Mouse (Mus musculus): ENCODE measurements at regions not wholly inside any gene's neighbourhood (a gene's known extent, or its start where the extent isn't known, plus 50 kb on each side); places are given as distances from the start of the nearest gene placed in this dataset.

DNA sequence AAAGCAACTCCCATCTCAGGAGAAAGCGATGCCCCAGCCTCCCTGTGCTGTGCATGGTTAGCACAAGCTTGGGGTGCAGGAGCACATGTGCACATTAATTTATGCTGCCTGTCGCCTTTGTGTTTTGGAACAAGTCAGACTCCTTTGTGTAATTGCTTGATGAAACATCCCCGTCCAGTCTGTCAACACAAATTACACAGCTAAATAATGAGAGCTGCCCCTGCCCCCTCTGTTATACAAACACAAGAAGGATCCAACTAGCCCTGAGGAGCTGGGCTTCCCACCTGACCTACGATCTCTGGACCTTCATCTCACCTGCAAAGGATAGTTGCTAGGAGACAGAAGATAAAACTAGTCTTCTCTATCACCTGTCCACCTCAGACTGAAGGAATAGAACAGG lies 251.4 kb downstream of the Gm9195 start:
- 42% methylated on average over 4 of the region's 4 CpGs for WGBS
- Histone ChIP-seq H3K9ac (ENCODE audit: low read depth, low read length, severe bottlenecking) (no peak overlapping the region), H3K27ac (replicated peaks; ENCODE audit: low read depth, low read length) (no peak overlapping the region), H3K36me3 (ENCODE audit: control insufficient read depth, insufficient read depth, low read length) (no peaks in the 10 kb centered on the region), H3K27me3 (ENCODE audit: control insufficient read depth, insufficient read depth, low read length) (no peaks in the 10 kb centered on the region), H3K4me1 (ENCODE audit: control insufficient read depth, insufficient read depth, low read length) (no peaks in the 10 kb centered on the region), H3K4me3 (replicated peaks; ENCODE audit: low read length) (no peak overlapping the region), H3K9me3 (ENCODE audit: control insufficient read depth, low read length) (no peaks in the 10 kb centered on the region), H3K4me2 (replicated peaks; ENCODE audit: low read depth, low read length, severe bottlenecking) (no peak overlapping the region)
- ATAC-seq (ENCODE audit: low FRiP score, low read depth) (no peak), DNase-seq (ENCODE audit: low spot score) (no peak)
- TF ChIP-seq POLR2A (IDR thresholded peaks at IDR 0.05; ENCODE audit: borderline replicate concordance, extremely low read depth, insufficient read depth, insufficient read length): no peak

DNA sequence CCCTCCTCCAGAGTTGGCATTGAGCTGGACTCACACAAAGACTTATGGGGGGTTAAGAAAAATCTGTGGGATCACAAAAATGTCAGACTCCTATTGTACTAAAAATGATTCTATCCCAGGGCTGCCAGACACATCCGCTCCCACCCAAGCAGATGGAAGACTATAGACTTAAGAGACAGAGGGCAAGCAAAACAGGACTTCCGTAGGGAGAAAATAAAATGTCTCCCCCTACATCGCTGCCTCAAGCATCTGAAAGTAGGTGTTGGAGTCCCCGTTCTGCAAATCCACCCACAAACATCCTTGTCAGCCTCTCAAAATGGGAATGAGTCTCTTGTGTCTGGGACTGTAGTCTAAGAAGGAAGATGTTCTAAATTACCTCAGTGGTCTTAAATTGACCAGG lies 253.3 kb downstream of the Gm9195 start:
- DNase-seq (ENCODE audit: low spot score) (no peak), ATAC-seq (ENCODE audit: low FRiP score, low read depth) (no peak)
- H3K9ac ChIP-seq (ENCODE audit: low read depth, low read length, severe bottlenecking): no peak overlapping the region
- H3K4me2 ChIP-seq (replicated peaks; ENCODE audit: low read depth, low read length, severe bottlenecking): no peak overlapping the region
- H3K9me3 ChIP-seq (ENCODE audit: control insufficient read depth, low read length): no peaks in the 10 kb centered on the region
- no peaks in the 10 kb centered on the region for H3K36me3 ChIP-seq (ENCODE audit: control insufficient read depth, insufficient read depth, low read length)
- no peak for TF ChIP-seq POLR2A (IDR thresholded peaks at IDR 0.05; ENCODE audit: borderline replicate concordance, extremely low read depth, insufficient read depth, insufficient read length)
- H3K27ac ChIP-seq (replicated peaks; ENCODE audit: low read depth, low read length): no peak overlapping the region
- no peaks in the 10 kb centered on the region for H3K4me1 ChIP-seq (ENCODE audit: control insufficient read depth, insufficient read depth, low read length)
- no peak overlapping the region for H3K4me3 ChIP-seq (replicated peaks; ENCODE audit: low read length)
- 93% methylated on average over 4 of the region's 4 CpGs for WGBS
- no peaks in the 10 kb centered on the region for H3K27me3 ChIP-seq (ENCODE audit: control insufficient read depth, insufficient read depth, low read length)

DNA sequence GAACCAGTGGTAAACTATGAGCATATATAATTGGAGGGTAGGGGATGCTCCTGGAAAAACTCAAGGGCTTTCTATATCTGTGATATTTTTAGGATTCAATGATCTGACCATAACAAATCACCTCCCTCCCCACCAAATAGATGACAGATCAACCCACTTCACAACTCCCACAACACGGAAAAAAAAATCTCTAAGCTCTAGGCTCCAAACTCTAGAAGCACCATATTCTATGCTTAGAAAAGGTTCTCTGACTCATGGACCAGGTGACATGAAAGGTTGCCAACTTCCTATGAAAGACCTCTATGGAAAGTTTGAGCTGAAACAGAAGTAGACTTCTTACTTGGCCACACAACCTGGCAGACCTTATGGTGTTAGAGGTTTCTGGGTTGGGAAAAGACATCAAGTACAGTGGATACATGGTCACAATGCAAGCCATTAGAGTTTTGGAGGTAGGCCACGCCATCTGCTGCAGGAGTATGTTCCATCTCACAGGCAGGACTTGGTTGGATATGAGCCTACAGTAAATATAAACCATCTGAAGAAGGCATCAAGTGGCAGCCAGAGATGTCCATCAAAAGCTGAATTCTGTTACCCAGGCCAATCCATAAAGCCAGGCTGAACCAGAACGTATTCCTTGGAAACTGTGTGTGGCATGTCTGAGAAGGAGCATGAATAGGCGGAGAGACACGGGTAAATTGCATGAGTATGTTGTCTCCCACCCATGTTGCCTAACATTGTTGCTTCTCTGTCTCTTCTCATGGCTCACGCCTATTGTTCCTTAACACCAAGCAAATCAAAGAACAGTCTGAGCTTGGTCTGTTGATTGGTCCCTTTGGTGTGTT lies 257.2 kb downstream of the Gm9195 start:
- Histone ChIP-seq H3K4me2 (replicated peaks; ENCODE audit: low read depth, low read length, severe bottlenecking) (no peak overlapping the region), H3K27ac (replicated peaks; ENCODE audit: low read depth, low read length) (no peak overlapping the region), H3K36me3 (ENCODE audit: control insufficient read depth, insufficient read depth, low read length) (no peaks in the 10 kb centered on the region), H3K9me3 (ENCODE audit: control insufficient read depth, low read length) (no peaks in the 10 kb centered on the region), H3K4me3 (replicated peaks; ENCODE audit: low read length) (no peak overlapping the region), H3K27me3 (ENCODE audit: control insufficient read depth, insufficient read depth, low read length) (no peaks in the 10 kb centered on the region), H3K4me1 (ENCODE audit: control insufficient read depth, insufficient read depth, low read length) (no peaks in the 10 kb centered on the region), H3K9ac (ENCODE audit: low read depth, low read length, severe bottlenecking) (no peak overlapping the region)
- no peak for DNase-seq (ENCODE audit: low spot score)
- ATAC-seq (ENCODE audit: low FRiP score, low read depth): no peak
- WGBS: 75% methylated on average over 6 of the region's 6 CpGs
- no peak for TF ChIP-seq POLR2A (IDR thresholded peaks at IDR 0.05; ENCODE audit: borderline replicate concordance, extremely low read depth, insufficient read depth, insufficient read length)

DNA sequence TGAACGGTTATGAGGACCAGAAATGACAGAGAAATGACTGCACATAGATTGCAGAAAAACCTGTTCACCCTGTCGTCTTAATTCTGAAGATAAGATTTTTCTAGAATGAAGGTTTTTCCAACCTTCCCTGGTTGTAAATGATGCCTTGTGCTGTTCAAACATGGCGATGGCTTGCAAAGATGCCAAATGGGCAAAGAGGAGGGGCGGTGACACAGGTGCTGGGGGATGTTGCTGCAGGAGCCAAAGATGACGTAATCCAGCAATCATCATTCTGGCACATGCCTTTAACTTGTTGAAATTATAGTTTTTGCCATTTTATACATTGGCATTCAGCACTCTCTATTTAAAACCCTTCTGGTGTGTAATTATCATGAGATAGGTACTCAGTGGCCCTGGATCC lies 263.8 kb downstream of the Gm9195 start:
- Histone ChIP-seq H3K27me3 (ENCODE audit: control insufficient read depth, insufficient read depth, low read length) (no peaks in the 10 kb centered on the region), H3K4me2 (replicated peaks; ENCODE audit: low read depth, low read length, severe bottlenecking) (no peak overlapping the region), H3K9ac (ENCODE audit: low read depth, low read length, severe bottlenecking) (no peak overlapping the region), H3K4me1 (ENCODE audit: control insufficient read depth, insufficient read depth, low read length) (no peaks in the 10 kb centered on the region), H3K9me3 (ENCODE audit: control insufficient read depth, low read length) (no peaks in the 10 kb centered on the region), H3K36me3 (ENCODE audit: control insufficient read depth, insufficient read depth, low read length) (no peaks in the 10 kb centered on the region), H3K4me3 (replicated peaks; ENCODE audit: low read length) (no peak overlapping the region), H3K27ac (replicated peaks; ENCODE audit: low read depth, low read length) (no peak overlapping the region)
- no peak for ATAC-seq (ENCODE audit: low FRiP score, low read depth)
- no peak for DNase-seq (ENCODE audit: low spot score)
- TF ChIP-seq POLR2A (IDR thresholded peaks at IDR 0.05; ENCODE audit: borderline replicate concordance, extremely low read depth, insufficient read depth, insufficient read length): no peak
- 75% methylated on average over 5 of the region's 5 CpGs for WGBS

DNA sequence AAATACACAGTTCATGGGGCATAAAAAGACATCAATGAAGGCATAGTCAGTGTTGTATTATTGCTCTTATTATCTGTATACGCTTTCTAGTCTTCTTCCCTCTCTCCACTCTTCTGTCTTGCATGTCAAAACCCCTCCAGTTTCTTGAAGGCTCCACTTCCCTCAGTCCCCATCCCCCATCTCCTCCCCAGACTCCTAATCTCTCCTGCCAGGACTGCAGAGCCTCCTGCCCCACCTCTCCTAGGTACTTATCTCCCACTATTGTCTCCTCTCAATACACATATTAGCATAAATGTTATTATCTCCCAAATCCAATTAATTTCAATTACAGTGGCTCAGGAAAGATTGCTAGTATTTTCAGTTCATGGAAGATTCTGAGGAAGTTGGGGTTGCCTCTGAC lies 264.2 kb downstream of the Gm9195 start:
- H3K4me1 ChIP-seq (ENCODE audit: control insufficient read depth, insufficient read depth, low read length): no peaks in the 10 kb centered on the region
- no peak overlapping the region for H3K4me3 ChIP-seq (replicated peaks; ENCODE audit: low read length)
- no peaks in the 10 kb centered on the region for H3K27me3 ChIP-seq (ENCODE audit: control insufficient read depth, insufficient read depth, low read length)
- no peak overlapping the region for H3K4me2 ChIP-seq (replicated peaks; ENCODE audit: low read depth, low read length, severe bottlenecking)
- DNase-seq (ENCODE audit: low spot score) (no peak), ATAC-seq (ENCODE audit: low FRiP score, low read depth) (no peak)
- WGBS: 80% methylated on average over 1 of the region's 1 CpGs
- no peak overlapping the region for H3K9ac ChIP-seq (ENCODE audit: low read depth, low read length, severe bottlenecking)
- no peaks in the 10 kb centered on the region for H3K36me3 ChIP-seq (ENCODE audit: control insufficient read depth, insufficient read depth, low read length)
- no peaks in the 10 kb centered on the region for H3K9me3 ChIP-seq (ENCODE audit: control insufficient read depth, low read length)
- no peak for TF ChIP-seq POLR2A (IDR thresholded peaks at IDR 0.05; ENCODE audit: borderline replicate concordance, extremely low read depth, insufficient read depth, insufficient read length)
- H3K27ac ChIP-seq (replicated peaks; ENCODE audit: low read depth, low read length): no peak overlapping the region
